Mouse (Mus musculus): ENCODE measurements at regions not wholly inside any gene's neighbourhood (a gene's known extent, or its start where the extent isn't known, plus 50 kb on each side); places are given as distances from the start of the nearest gene placed in this dataset.

GRCm38 (mm10) chr11:84724080-84724479, 95.2 kb downstream of the Mrm1 start:
- TF ChIP-seq EP300 (IDR thresholded peaks at IDR 0.05; ENCODE audit: low read length) (no peak), SIN3A (IDR thresholded peaks at IDR 0.05; ENCODE audit: low read length) (no peak), CTCF (conservative IDR thresholded peaks at IDR 0.05 in 1 of 2, IDR thresholded peaks at IDR 0.05 in 1 of 2; ENCODE audit: low read depth in 2 of 2, low read length in 2 of 2) (no peak), MEF2A (IDR thresholded peaks at IDR 0.05; ENCODE audit: borderline replicate concordance, low read depth, low read length) (no peak)

Measured in CH12.LX (cell line).